Mouse (Mus musculus) cortical plate, adult 2 months (tissue): ENCODE measurements around the gene Hapln4. TPM values are rescaled to one million over a fixed set of nuclear protein-coding genes. Genes with fewer than 3 reads are reported as not detected.
A peak's percentile ranks its signal among the peaks of the same experiment; 100 is the strongest.

Experiments
- H3K27ac ChIP-seq: fragments of 200-500 bp; 2 replicates; pipeline ENCODE4 v1.5.1; 2012; ENCODE audit warnings: low read length, control low read depth, inconsistent platforms; ENCODE audit not compliant: insufficient read depth
- H3K4me1 ChIP-seq: fragments of 200-500 bp; 2 replicates; pipeline ENCODE4 v1.6.1; 2011; ENCODE audit warnings: low read length; ENCODE audit not compliant: control insufficient read depth, insufficient read depth
- H3K4me3 ChIP-seq: fragments of 200-500 bp; 2 replicates; pipeline ENCODE4 v1.5.1; 2011; ENCODE audit warnings: mild to moderate bottlenecking, low read length, control low read depth; ENCODE audit not compliant: insufficient read depth
- CTCF ChIP-seq: fragments of 200-500 bp; IDR thresholded peaks from 2 replicates; pipeline ENCODE4 v1.5.1; 2011; ENCODE audit warnings: mild to moderate bottlenecking, control low read depth, low read length; ENCODE audit not compliant: insufficient read depth; ENCODE audit errors: extremely low read depth
- POLR2A ChIP-seq: fragments of 200-500 bp; IDR thresholded peaks from 2 replicates; pipeline ENCODE4 v1.6.1; 2011; ENCODE audit warnings: mild to moderate bottlenecking, low read length, control low read depth; ENCODE audit not compliant: insufficient read depth; ENCODE audit errors: extremely low read depth
- polyA plus RNA-seq: library from polyadenylated mRNA; depleted of rRNA; stranded (reverse); fragments of >200 nt; gene quantifications from 2 replicates; pipeline ENCODE4 v1.2.3, GENCODE M21; 2012

The Hapln4 gene
- polyA plus RNA-seq, 1 experiment = 69.9 TPM

DNA sequence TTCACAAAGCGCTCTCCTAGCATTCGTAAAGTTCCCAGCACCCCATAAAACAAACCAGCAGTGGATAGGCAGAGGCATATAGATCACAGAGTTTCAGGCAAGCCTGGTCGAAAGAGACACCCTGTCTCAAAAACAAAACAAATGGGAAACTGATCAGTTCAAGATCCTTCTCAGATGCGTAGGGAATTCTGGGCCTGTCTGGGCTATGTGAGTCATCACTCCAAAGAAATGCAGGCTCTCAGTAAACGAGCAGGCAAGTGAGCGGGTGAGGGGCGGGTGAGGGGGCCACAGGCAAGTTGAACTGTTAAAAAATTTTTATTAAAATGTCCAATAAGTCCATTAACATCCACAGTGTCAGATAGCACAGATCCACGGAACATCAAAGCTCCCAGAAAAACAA lies 9.5 kb downstream of the Hapln4 start:
- Histone ChIP-seq H3K4me3 (no peak overlapping the region), H3K27ac (0 out of 2 replicates have a peak overlapping the region, but pooled peaks have one; percentile 18), H3K4me1 (no peaks in the 10 kb centered on the region; the same call in 1 of the 2 replicates)
- TF ChIP-seq POLR2A = no peak
- no peak for TF ChIP-seq CTCF

DNA sequence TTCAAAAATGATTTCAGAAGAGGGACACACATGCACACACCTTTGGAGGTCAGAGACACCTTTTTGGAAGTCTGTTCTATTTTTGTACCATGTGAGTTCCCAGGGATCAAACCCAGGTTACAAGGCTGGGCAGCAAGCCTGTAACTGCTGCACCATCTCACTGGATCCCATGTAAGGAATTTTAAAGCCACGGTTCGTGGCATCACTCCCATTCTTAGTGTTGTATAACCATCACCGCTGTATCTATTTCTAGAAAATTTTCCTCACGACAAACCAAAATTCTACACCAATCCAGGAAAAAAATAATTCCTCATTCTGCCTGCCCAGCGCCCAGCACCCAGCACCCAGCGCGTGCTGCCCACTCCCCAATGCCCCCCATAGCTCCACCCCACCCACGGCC lies 16.0 kb downstream of the Hapln4 start:
- H3K27ac ChIP-seq = peak overlapping the region; percentile 86
- TF ChIP-seq CTCF (no peak), POLR2A (no peak)
- no peak overlapping the region for H3K4me3 ChIP-seq
- peaks cover 4% of the 10 kb centered on the region for H3K4me1 ChIP-seq

DNA sequence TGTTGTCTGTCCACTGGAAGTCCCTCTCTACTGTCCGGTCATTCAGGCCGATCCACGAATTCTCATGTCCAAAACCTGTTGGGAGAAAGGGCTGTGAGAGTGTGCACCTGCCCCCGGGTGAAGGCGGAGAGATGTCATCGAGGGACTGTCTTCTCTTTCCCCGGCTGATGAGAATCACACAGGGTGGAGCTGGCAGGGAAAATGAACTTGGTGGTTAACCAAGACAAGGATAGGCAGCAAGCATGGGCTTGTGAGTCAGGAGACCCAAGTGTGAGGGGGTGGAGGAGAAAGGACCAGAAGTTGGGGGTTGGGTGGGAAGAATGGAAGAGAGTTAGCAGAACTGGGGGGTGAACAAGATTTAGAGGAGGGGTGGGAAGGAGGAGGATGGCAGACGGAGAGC lies 17.0 kb downstream of the Hapln4 start:
- TF ChIP-seq POLR2A (no peak), CTCF (no peak)
- H3K27ac ChIP-seq = peak overlapping the region; percentile 61
- H3K4me1 ChIP-seq = peaks cover 4% of the 10 kb centered on the region
- no peak overlapping the region for H3K4me3 ChIP-seq

- H3K4me3 ChIP-seq = no peak overlapping the region
- peaks cover 4% of the 10 kb centered on the region for H3K4me1 ChIP-seq
- no peak overlapping the region for H3K27ac ChIP-seq
- TF ChIP-seq CTCF = peak; percentile 51
- no peak for TF ChIP-seq POLR2A
These were observed 21.2 kb downstream of the Hapln4 start for GRCm38 (mm10) chr8:70104506-70104905.

GRCm38 (mm10) chr8:70104922-70105321 lies 21.7 kb downstream of the Hapln4 start:
- no peak overlapping the region for H3K4me3 ChIP-seq
- H3K27ac ChIP-seq = no peak overlapping the region
- TF ChIP-seq CTCF (no peak), POLR2A (no peak)
- H3K4me1 ChIP-seq = peaks cover 5% of the 10 kb centered on the region

- TF ChIP-seq POLR2A = no peak
- no peak for TF ChIP-seq CTCF
- H3K4me3 ChIP-seq = no peak overlapping the region
- H3K27ac ChIP-seq = no peak overlapping the region
- H3K4me1 ChIP-seq = peaks cover 12% of the 10 kb centered on the region
These were observed 27.2 kb downstream of the Hapln4 start for GRCm38 (mm10) chr8:70110451-70110850.

DNA sequence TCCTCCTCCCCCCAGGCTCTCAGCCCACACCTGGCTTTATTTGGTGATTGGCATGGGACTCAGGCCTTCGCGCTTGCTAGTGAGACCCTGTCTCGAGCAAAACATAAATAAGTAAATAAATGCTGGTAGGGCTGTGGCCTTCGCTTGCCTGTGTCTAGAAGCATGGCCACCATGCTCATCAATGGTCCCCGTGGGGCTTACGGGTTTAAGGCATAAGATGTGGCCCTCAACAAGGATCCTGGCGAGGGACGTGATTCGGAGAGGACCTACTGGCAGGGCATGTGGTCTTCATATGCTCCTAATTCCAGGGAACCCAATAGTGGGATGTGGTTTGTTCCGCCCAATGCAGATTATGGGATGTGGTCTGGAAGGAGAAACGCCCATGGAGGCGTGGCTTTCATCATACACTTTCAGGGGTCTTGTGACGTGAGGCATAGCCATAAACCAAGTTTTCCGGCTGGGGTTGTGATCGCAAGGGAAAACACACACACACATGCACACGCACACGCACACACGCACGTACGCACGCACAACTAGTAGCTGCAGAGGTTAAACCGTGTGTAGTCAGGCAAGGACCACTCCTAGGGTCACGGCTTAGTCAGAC lies 28.0 kb downstream of the Hapln4 start:
- no peak overlapping the region for H3K4me3 ChIP-seq
- peaks cover 12% of the 10 kb centered on the region for H3K4me1 ChIP-seq
- no peak overlapping the region for H3K27ac ChIP-seq
- no peak for TF ChIP-seq CTCF
- TF ChIP-seq POLR2A = no peak

- H3K4me3 ChIP-seq = no peak overlapping the region
- H3K27ac ChIP-seq = no peak overlapping the region; the same call in 1 of the 2 replicates
- TF ChIP-seq POLR2A = no peak
- no peak for TF ChIP-seq CTCF
- H3K4me1 ChIP-seq = peaks cover 21% of the 10 kb centered on the region
These were observed 29.3 kb downstream of the Hapln4 start for GRCm38 (mm10) chr8:70112401-70113016.

DNA sequence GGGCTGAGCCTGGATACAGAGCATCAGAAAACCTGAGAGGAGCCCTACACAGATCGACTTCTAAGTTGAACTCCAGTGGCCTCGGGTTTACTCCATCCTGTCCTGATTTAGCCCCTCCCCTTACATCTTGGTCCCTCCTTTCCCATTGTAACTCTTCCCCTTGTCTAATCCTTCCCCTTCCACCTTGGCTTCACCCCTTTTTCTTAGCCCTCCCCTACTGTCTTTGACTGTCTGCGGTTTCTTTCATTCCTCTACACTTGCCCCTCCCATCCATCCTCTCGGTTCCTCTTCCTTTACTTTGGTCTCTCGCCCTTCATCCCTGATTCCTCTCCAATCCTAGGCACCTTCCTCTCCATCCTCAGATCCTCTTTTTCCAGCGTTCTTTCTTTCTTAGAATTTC lies 31.2 kb downstream of the Hapln4 start:
- TF ChIP-seq POLR2A (no peak), CTCF (no peak)
- Histone ChIP-seq H3K27ac (no peak overlapping the region), H3K4me1 (peaks cover 19% of the 10 kb centered on the region), H3K4me3 (no peak overlapping the region)

DNA sequence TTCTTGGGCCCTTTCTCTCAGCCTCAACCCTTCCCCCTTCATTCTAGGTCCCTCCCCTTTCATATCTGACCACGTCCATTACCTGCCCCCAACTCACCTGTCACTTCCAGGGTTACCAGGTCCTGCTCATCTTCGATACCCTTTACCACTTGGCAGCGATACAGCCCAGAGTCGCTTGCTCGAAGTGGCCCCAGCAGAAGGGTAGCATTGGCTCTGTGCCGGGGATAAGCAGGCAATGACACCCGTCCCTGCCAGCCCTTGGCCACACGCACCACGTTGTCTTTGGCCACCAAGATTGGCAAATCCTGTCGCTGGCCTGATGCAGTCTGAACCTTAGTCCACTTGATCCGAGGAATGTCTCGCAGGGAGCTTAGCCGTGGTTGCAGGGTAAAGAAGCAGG lies 31.6 kb downstream of the Hapln4 start:
- peaks cover 16% of the 10 kb centered on the region for H3K4me1 ChIP-seq
- H3K4me3 ChIP-seq = no peak overlapping the region
- no peak for TF ChIP-seq POLR2A
- TF ChIP-seq CTCF = no peak
- no peak overlapping the region for H3K27ac ChIP-seq
